Mouse (Mus musculus) embryonic facial prominence, embryonic 15.5 days (tissue): ENCODE measurements around the gene Adamtsl1. TPM values are rescaled to one million over a fixed set of nuclear protein-coding genes. Genes with fewer than 3 reads are reported as not detected.
A peak's percentile ranks its signal among the peaks of the same experiment; 100 is the strongest.

Experiments used
- ATAC-seq: fragments of 200-750 bp; cut with Nextera tagmentation; 2 replicates; pipeline ENCODE4 v1.8.0; 2017; ENCODE audit warnings: low read depth, moderate TSS enrichment; ENCODE audit not compliant: insufficient number of reproducible peaks, low FRiP score, low TSS enrichment
- H3K27ac ChIP-seq: fragments of 300-500 bp; sonication (generic); replicated peaks from 2 replicates; pipeline ENCODE4 v1.5.1; 2015; ENCODE audit warnings: mild to moderate bottlenecking, inconsistent platforms
- H3K27me3 ChIP-seq: fragments of 300-500 bp; sonication (generic); 2 replicates; pipeline ENCODE4 v1.6.1; 2015; ENCODE audit warnings: inconsistent platforms
- H3K36me3 ChIP-seq: fragments of 300-500 bp; sonication (generic); 2 replicates; pipeline ENCODE4 v1.6.1; 2015; ENCODE audit warnings: mild to moderate bottlenecking, inconsistent platforms
- H3K4me1 ChIP-seq: fragments of 300-500 bp; sonication (generic); 2 replicates; pipeline ENCODE4 v1.6.1; 2015; ENCODE audit warnings: inconsistent platforms
- H3K4me2 ChIP-seq: fragments of 300-500 bp; sonication (generic); replicated peaks from 2 replicates; pipeline ENCODE4 v1.6.1; 2015; ENCODE audit warnings: mild to moderate bottlenecking, inconsistent platforms
- H3K4me3 ChIP-seq: fragments of 300-500 bp; sonication (generic); replicated peaks from 2 replicates; pipeline ENCODE4 v1.5.1; 2015; ENCODE audit warnings: mild to moderate bottlenecking, inconsistent platforms
- H3K9ac ChIP-seq: fragments of 300-500 bp; sonication (generic); 2 replicates; pipeline ENCODE4 v1.6.1; 2015; ENCODE audit warnings: inconsistent platforms
- H3K9me3 ChIP-seq: fragments of 300-500 bp; sonication (generic); replicated peaks from 2 replicates; pipeline ENCODE4 v1.6.1; 2016; ENCODE audit warnings: inconsistent platforms
- WGBS: fragments of 180-500 bp; shearing (Covaris S2); methylation state at CpG from one replicate; pipeline ENCODE4 v1.1.7; 2015; 5-methylcytosine and 5-hydroxymethylcytosine counted together
- polyA plus RNA-seq: library from polyadenylated mRNA; unstranded; fragments of >200 nt; fragmentation: Nextera tagmentation; extraction: Ambion mirVana; gene quantifications from 2 replicates; pipeline ENCODE4 v1.2.1, GENCODE M21; 2015

The Adamtsl1 gene
- polyA plus RNA-seq, 1 experiment from 2014 or later: 38.0 TPM

DNA sequence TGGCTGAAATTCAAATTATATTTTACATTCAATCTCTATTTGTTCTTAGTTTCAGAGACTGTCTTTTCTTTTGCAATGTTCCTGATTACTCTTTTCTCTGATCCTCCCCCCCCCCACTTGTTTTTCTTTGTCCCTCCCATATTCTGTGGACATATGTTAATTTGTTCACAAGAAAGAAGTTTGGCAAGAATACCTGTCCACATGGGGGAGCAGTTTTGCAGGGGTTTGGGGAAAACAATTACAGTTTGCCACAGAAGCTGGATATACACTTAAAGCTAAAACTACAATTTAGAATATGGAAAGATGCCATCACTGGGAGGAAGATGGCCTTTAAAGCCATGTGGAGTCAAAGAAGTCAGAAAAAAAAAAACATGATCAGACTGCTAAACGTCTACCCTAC lies 532.9 kb downstream of the Adamtsl1 start:
- no peak overlapping the region for H3K4me2 ChIP-seq
- no peak overlapping the region for H3K4me3 ChIP-seq
- WGBS: 56% methylated on average over 1 of the region's 1 CpGs
- no peak overlapping the region for H3K27ac ChIP-seq
- no peak for ATAC-seq
- no peaks in the 10 kb centered on the region for H3K27me3 ChIP-seq
- H3K9ac ChIP-seq: no peak overlapping the region
- no peaks in the 10 kb centered on the region for H3K9me3 ChIP-seq
- no peaks in the 10 kb centered on the region for H3K4me1 ChIP-seq
- no peaks in the 10 kb centered on the region for H3K36me3 ChIP-seq

DNA sequence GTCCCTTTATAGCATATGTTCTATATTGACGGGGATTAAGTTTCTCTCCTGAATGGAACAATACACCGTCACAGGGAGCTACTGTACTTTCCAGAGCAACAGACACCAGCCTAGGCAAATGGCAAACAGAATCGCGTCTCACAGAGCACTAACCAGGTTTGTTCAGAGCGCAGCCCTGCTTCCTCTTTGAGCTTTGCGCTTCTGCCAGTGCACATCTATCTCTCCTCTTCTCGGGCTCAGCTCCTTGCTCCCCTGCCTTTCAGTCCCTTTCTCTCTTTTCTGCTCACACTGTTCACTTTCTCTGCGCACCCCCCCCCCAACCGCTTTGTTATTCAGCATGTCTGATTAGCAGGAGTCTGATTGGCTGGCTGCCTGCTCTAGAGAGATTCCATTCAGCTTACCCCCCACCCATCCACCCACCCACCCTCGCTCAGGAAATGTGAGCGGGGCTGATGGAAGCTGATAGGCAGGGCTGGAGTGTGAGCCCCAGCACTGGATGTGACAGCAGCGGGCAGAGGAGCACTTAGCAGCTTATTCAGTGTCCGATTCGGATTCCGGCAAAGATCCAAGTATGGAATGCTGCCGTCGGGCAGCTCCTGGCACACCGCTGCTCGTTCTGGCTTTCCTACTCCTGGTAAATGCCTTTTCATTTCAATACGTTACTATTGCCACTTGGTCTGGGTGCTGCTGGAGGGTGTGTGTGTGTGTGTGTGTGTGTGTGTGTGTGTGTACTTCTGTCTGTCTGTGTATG lies 539.7 kb downstream of the Adamtsl1 start:
- peak; percentile 93 for ATAC-seq
- Histone ChIP-seq H3K27ac (peak overlapping the region; percentile 84), H3K4me2 (peak overlapping the region; percentile 60), H3K9ac (peak overlapping the region; percentile 40), H3K4me1 (no peaks in the 10 kb centered on the region), H3K27me3 (no peaks in the 10 kb centered on the region), H3K36me3 (no peaks in the 10 kb centered on the region), H3K9me3 (no peaks in the 10 kb centered on the region), H3K4me3 (peak overlapping the region; percentile 52)
- WGBS: under 1% methylated on average over 20 of the region's 20 CpGs

DNA sequence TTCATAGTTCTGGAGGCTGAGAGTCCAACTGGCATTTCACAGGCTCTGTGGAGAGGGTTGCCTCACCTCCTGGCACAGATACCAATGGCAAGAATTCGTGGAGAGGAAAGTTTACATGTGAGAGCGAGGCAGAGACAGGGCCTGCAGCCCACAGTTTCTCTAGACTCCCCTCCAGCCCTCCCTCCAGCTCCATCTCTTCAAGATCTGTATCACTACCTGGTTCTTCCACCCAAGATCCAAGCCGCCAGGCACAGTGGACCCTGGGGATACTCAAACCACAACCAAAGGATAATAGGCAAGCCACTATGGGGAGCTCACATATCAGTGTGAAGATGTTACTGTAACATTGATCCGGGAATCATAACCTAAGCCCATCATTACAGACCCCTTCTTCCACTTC lies 546.6 kb downstream of the Adamtsl1 start:
- Histone ChIP-seq H3K27ac (no peak overlapping the region), H3K4me2 (no peak overlapping the region), H3K4me1 (no peaks in the 10 kb centered on the region), H3K9ac (no peak overlapping the region), H3K36me3 (no peaks in the 10 kb centered on the region), H3K27me3 (no peaks in the 10 kb centered on the region), H3K4me3 (no peak overlapping the region), H3K9me3 (no peaks in the 10 kb centered on the region)
- ATAC-seq: no peak
- 79% methylated on average over 4 of the region's 4 CpGs for WGBS

DNA sequence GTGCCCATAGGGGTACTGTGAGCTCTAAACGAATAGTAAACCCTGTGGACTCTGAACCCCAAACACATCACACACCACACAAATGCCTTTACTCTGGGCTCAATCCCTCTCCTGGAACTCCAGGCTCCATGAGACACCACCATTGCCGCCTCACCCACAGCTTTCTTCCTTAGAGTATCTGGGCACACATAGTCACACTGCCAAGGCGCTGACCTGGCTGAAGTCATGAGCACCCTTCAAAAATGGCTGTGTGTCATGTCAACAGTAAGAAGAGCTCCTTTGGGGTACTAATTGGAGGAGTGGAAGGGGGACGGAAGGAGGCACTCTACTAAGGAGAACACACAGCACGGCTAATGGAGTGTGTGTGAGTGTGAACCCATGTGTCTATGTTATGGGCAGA lies 554.4 kb downstream of the Adamtsl1 start:
- WGBS: 91% methylated on average over 5 of the region's 5 CpGs
- ATAC-seq: no peak
- Histone ChIP-seq H3K9me3 (no peaks in the 10 kb centered on the region), H3K27ac (no peak overlapping the region), H3K27me3 (no peaks in the 10 kb centered on the region), H3K9ac (no peak overlapping the region), H3K36me3 (no peaks in the 10 kb centered on the region), H3K4me3 (no peak overlapping the region), H3K4me2 (no peak overlapping the region), H3K4me1 (no peaks in the 10 kb centered on the region; the same call in 1 of the 2 replicates)

DNA sequence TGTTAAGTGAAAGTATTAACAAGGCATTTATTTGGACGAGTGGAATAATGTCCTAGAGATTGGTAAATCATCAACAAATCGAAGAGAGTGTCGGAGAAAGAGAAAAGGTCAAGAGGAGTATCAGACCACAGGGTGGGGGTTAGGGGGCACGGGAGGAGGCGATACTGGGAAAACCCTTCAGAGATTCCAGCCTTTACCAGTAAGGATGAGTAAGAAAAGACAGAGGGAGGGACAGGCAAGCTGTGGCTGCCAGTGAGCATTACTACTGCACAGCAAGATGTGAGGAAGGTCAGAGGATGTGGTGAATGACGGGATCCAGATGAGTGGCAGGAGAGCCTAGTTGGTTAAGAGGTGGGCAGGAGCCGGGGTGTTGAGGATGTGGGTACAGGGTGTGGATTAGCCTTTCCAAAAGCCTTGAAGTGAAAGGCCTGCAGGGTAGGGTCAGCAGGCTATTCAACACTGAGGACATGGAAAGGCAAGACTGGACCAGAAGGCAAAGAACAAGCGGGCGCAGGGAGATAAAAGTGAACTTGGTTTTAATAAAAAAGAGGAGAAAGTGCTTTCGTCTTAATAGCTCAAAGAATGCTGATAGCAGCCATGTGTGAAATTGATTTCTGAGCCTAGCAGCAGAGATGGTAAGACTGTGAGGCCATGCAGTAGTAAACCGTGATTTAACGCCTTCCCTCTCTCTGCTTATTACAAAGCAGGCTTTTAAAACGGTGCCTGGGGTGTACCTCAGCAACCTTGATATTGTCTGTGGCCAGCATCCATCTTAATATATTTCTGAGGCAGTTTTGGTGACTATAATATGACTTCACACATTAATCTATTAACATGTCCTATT lies 555.1 kb downstream of the Adamtsl1 start:
- Histone ChIP-seq H3K27ac (no peak overlapping the region), H3K4me3 (no peak overlapping the region), H3K27me3 (no peaks in the 10 kb centered on the region), H3K4me1 (no peaks in the 10 kb centered on the region; the same call in 1 of the 2 replicates), H3K9me3 (no peaks in the 10 kb centered on the region), H3K4me2 (no peak overlapping the region), H3K9ac (no peak overlapping the region), H3K36me3 (no peaks in the 10 kb centered on the region)
- WGBS: 61% methylated on average over 13 of the region's 13 CpGs
- no peak for ATAC-seq

- H3K4me3 ChIP-seq: no peak overlapping the region
- whole genome bisulfite sequencing: 20% methylated on average over 1 of the region's 1 CpGs
- no peaks in the 10 kb centered on the region for H3K27me3 ChIP-seq
- no peak for ATAC-seq
- H3K9me3 ChIP-seq: no peaks in the 10 kb centered on the region
- peak overlapping the region; percentile 28; the same call in 1 of the 2 replicates for H3K27ac ChIP-seq
- no peaks in the 10 kb centered on the region for H3K36me3 ChIP-seq
- H3K4me1 ChIP-seq: no peaks in the 10 kb centered on the region; the same call in 1 of the 2 replicates
- no peak overlapping the region for H3K9ac ChIP-seq
- no peak overlapping the region for H3K4me2 ChIP-seq
Measured at GRCm38 (mm10) chr4:86074871-86075270, 560.9 kb downstream of the Adamtsl1 start.

DNA sequence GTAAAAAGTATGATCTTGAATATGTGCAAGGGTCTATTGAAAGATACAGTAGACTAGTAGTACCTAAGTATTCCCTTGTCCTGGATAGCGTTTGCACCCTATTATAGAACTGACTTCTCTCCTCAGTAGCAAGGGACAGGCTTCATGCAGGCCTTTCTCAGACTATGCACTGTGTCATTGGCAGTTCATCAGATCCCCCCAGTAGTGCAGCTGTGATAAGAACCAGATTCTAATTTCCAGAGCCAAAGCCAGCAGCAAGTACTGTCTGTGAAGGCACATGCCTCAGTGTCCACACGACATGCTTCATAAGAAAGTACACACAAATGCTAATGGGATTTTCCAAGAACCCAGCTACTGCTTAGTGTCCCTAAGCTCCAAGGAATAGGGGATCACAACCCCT lies 563.4 kb downstream of the Adamtsl1 start:
- no peak for ATAC-seq
- H3K9me3 ChIP-seq: no peaks in the 10 kb centered on the region
- no peak overlapping the region for H3K4me2 ChIP-seq
- no peak overlapping the region for H3K9ac ChIP-seq
- H3K36me3 ChIP-seq: no peaks in the 10 kb centered on the region
- H3K4me3 ChIP-seq: no peak overlapping the region
- no peak overlapping the region for H3K27ac ChIP-seq
- 74% methylated on average over 2 of the region's 2 CpGs for WGBS
- H3K27me3 ChIP-seq: no peaks in the 10 kb centered on the region
- no peaks in the 10 kb centered on the region; the same call in 1 of the 2 replicates for H3K4me1 ChIP-seq

- Histone ChIP-seq H3K27ac (no peak overlapping the region), H3K9ac (no peak overlapping the region), H3K36me3 (no peaks in the 10 kb centered on the region), H3K27me3 (no peaks in the 10 kb centered on the region), H3K4me1 (no peaks in the 10 kb centered on the region; the same call in 1 of the 2 replicates), H3K4me3 (no peak overlapping the region), H3K4me2 (no peak overlapping the region), H3K9me3 (no peaks in the 10 kb centered on the region)
- WGBS: 56% methylated on average over 3 of the region's 3 CpGs
- no peak for ATAC-seq
Measured at GRCm38 (mm10) chr4:86077854-86078253, 563.9 kb downstream of the Adamtsl1 start.

DNA sequence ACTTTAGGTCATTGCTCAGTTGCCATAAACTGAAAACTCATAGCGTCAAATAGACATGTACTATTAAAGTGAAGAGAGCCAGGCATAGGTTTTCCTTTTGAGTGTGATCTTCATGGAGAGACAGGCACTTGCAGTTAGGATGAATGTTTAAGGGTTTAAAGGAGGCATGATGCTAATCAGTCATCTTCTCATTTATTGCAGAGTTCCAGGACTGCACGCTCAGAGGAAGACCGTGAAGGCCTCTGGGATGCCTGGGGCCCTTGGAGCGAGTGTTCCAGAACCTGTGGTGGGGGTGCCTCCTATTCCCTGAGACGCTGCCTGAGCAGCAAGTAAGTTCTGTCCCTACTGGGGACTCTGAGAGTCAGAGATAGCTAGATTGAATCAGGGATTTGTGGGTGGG lies 573.5 kb downstream of the Adamtsl1 start:
- 85% methylated on average over 5 of the region's 5 CpGs for WGBS
- no peaks in the 10 kb centered on the region for H3K9me3 ChIP-seq
- H3K4me3 ChIP-seq: no peak overlapping the region
- H3K9ac ChIP-seq: no peak overlapping the region
- H3K27ac ChIP-seq: no peak overlapping the region
- H3K36me3 ChIP-seq: no peaks in the 10 kb centered on the region
- H3K4me1 ChIP-seq: no peaks in the 10 kb centered on the region
- ATAC-seq: no peak
- no peak overlapping the region for H3K4me2 ChIP-seq
- no peaks in the 10 kb centered on the region for H3K27me3 ChIP-seq

DNA sequence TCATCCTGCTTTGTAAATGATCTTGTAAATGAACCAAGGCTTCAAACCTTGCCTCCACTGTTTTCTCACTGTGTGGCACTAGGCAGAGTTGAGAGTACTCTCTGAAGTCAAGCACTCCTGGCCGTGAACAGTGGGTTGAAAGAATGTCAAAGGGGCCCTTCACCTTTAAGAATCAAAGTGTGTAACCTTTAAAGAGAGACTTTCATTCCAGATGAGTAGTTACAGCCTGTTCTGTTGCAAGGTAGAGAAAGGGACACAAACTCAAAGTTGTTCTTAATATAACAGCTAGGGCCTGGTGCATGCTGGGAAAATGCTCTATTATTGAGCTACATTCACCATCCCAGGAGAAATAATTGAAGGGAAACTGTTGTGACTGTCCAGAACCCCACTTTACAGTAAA lies 589.2 kb downstream of the Adamtsl1 start:
- H3K36me3 ChIP-seq: no peaks in the 10 kb centered on the region
- no peak overlapping the region for H3K27ac ChIP-seq
- no peaks in the 10 kb centered on the region for H3K4me1 ChIP-seq
- H3K4me3 ChIP-seq: no peak overlapping the region
- no peaks in the 10 kb centered on the region for H3K27me3 ChIP-seq
- no peak for ATAC-seq
- H3K9me3 ChIP-seq: no peaks in the 10 kb centered on the region
- no peak overlapping the region for H3K9ac ChIP-seq
- WGBS: 67% methylated on average over 1 of the region's 1 CpGs
- no peak overlapping the region for H3K4me2 ChIP-seq

GRCm38 (mm10) chr4:86108325-86108724 lies 594.4 kb downstream of the Adamtsl1 start:
- Histone ChIP-seq H3K27me3 (no peaks in the 10 kb centered on the region), H3K4me3 (no peak overlapping the region), H3K36me3 (no peaks in the 10 kb centered on the region), H3K27ac (no peak overlapping the region), H3K4me1 (no peaks in the 10 kb centered on the region), H3K9ac (no peak overlapping the region), H3K4me2 (no peak overlapping the region), H3K9me3 (no peaks in the 10 kb centered on the region)
- ATAC-seq: no peak
- WGBS: 85% methylated on average over 4 of the region's 4 CpGs
